Mouse (Mus musculus) spleen, adult 2 months (tissue): ENCODE results near the gene Ugt1a1.

Experiments used
- CTCF ChIP-seq: fragments of 200-500 bp; IDR thresholded peaks from 2 replicates; pipeline ENCODE4 v1.5.1; 2011; ENCODE audit warnings: mild to moderate bottlenecking, inconsistent platforms; ENCODE audit not compliant: insufficient read depth, insufficient read length, insufficient replicate concordance; ENCODE audit errors: extremely low read depth
- POLR2A ChIP-seq: fragments of 200-500 bp; IDR thresholded peaks from 2 replicates; pipeline ENCODE4 v1.6.1; 2011; ENCODE audit warnings: low read depth, low read length, inconsistent platforms

GRCm38 (mm10) chr1:88268070-88268469 is 56.3 kb downstream of the Ugt1a1 start:
- TF ChIP-seq CTCF (no peak), POLR2A (no peak)
